Mouse (Mus musculus): ENCODE results near the gene Clptm1l.

DNA sequence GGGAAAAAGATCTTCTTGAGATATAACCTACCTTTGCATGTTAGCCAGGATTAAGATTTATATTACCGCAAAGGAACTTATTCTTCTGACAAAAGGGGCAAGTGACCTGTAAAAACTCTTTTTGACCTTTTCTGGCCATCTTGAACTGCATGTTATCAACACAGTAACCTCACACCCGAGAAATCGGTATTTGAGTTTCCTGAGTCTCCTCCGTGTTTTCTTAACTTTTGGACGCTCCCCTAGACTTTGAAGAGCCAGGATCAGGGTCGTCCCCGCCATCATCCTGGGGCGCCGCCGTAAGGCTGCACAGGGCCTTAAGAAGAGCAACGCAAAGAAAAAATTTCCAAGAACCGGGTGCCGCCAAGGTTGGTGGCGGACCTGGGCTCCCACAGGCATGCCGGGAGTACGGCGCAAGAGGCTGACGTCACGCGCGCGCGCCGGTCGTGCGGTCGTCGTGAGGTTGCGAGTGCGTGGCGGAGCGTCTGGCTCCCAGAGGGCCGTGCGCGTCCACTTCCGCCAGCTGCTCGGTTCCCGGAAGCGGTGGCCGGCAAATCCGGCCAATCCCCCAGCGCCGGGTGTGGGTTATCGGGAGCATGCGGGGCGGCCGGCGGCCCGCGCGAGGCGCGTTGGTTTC, at the start of gene Clptm1l:
- TF ChIP-seq CTCF (IDR thresholded peaks at IDR 0.05; ENCODE audit: low read depth) (no peak), EP300 (optimal IDR thresholded peaks at IDR 0.05) (no peak)
